Mouse (Mus musculus): ENCODE results near the gene Gm20532. TPM values are rescaled to one million over a fixed set of nuclear protein-coding genes. Genes with fewer than 3 reads are reported as not detected.
A peak's percentile ranks its signal among the peaks of the same experiment; 100 is the strongest.

Gene Gm20532
- polyA plus RNA-seq, 2 experiments: not detected

DNA sequence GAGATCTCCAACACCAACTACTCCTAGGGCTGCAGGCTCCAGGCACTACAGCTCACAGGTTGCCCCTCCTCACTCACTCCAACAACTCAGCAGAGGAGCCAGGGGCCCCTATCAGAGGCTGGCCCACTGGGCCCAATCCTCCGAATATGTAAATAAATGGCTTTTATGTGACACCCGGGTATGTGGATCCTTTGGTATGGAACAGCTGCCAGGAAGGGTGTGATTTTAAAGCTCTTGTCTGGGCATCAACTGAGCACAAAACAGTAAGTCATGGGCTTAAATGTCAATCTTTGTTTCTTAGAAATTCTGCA lies 49.8 kb downstream of the Gm20532 start:
- H3K4me1 ChIP-seq (replicated peaks; ENCODE audit: control insufficient read depth in 2 of 2, insufficient read depth in 2 of 2, low read length in 1 of 2): peaks cover 7 to 25% of the 10 kb centered on the region in 2 experiments
- WGBS (ENCODE audit: insufficient replicate concordance): 40% methylated on average over 2 of the region's 2 CpGs
- no peak overlapping the region for H3K4me2 ChIP-seq (ENCODE audit: low read depth)
- TF ChIP-seq EP300 (IDR thresholded peaks at IDR 0.05; ENCODE audit: low read depth) (no peak), CTCF (IDR thresholded peaks at IDR 0.05; ENCODE audit: low read depth) (no peak)
- DNase-seq (ENCODE audit: low read depth in 3 of 3, low spot score in 3 of 3) (no peak), ATAC-seq (ENCODE audit: insufficient read depth) (no peak)
- H3K36me3 ChIP-seq (replicated peaks; ENCODE audit: control insufficient read depth, insufficient read depth, low read depth): peaks cover 22% of the 10 kb centered on the region
- H3K27ac ChIP-seq: no peak overlapping the region
- H3K4me3 ChIP-seq (ENCODE audit: insufficient read depth in 1 of 2, low read depth in 2 of 2, low read length in 2 of 2): no peak overlapping the region
- H3K9me3 ChIP-seq (ENCODE audit: control insufficient read depth, low read length): no peaks in the 10 kb centered on the region
- no peak overlapping the region for H3K9ac ChIP-seq (replicated peaks)
- H3K27me3 ChIP-seq (ENCODE audit: control insufficient read depth, insufficient read depth, low read length): no peaks in the 10 kb centered on the region

DNA sequence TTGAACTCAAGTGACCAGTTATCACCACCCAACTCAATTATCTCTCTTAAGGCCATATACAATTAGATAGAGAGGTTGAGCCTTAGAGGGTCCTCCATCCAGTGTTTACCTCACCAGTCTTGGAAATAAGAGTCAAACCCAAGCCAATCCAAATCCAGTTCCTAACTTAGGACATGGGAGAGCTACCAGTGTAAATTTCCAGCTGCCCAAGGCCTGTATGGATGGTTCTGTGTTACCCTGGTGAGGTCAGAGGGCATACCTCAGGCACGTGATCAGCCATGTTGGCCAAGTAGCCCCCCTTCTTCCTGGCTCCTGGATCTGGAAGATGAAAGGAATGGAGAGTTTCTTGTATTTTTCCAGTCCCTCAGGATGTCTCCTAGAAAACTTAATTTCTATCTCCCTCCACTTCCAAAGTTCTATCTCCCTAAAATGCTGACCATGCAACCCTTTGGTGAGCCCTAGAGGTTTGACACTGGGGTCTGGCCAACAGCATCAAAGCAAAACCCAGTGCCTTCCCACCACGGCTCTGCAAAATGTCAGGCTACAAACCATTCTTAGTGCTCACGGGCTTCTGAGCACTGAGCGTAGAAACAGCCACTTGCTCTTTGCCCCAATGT lies 51.0 kb downstream of the Gm20532 start:
- peak overlapping the region; percentile 82; the same call in 1 of the 2 replicates for H3K4me2 ChIP-seq (ENCODE audit: low read depth)
- H3K36me3 ChIP-seq (replicated peaks; ENCODE audit: control insufficient read depth, insufficient read depth, low read depth): peaks cover 22% of the 10 kb centered on the region
- no peak overlapping the region for H3K27ac ChIP-seq
- H3K9me3 ChIP-seq (ENCODE audit: control insufficient read depth, low read length): no peaks in the 10 kb centered on the region
- no peak for TF ChIP-seq EP300 (IDR thresholded peaks at IDR 0.05; ENCODE audit: low read depth)
- TF ChIP-seq CTCF (IDR thresholded peaks at IDR 0.05; ENCODE audit: low read depth): no peak
- no peaks in the 10 kb centered on the region for H3K27me3 ChIP-seq (ENCODE audit: control insufficient read depth, insufficient read depth, low read length)
- H3K4me3 ChIP-seq (ENCODE audit: insufficient read depth in 1 of 2, low read depth in 2 of 2, low read length in 2 of 2): no peak overlapping the region
- H3K9ac ChIP-seq (replicated peaks): no peak overlapping the region
- peaks cover 7 to 26% of the 10 kb centered on the region in 2 experiments for H3K4me1 ChIP-seq (replicated peaks; ENCODE audit: control insufficient read depth in 2 of 2, insufficient read depth in 2 of 2, low read length in 1 of 2)
- DNase-seq (ENCODE audit: low read depth in 3 of 3, low spot score in 3 of 3) (no peak), ATAC-seq (ENCODE audit: insufficient read depth) (no peak)
- WGBS (ENCODE audit: insufficient replicate concordance): 78% methylated on average over 4 of the region's 4 CpGs

DNA sequence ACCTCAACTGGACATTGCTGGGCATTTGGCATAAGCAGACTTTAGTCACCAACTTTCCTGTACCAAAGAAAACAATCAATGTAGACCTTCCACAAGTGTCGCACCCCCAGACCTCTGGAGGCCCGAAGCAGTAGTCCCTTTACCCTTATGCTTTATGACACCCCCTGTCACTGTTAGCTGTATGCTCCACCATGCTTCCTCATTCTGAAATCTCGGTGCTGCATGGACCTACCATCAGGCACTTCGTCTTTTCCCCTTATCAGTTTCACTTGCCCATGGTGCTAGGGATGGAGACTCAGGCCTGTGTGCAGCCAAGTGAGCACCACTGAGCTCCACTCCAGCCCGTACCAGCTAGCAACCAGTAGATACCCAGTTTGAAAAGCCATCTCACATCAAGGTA lies 51.6 kb downstream of the Gm20532 start:
- H3K4me2 ChIP-seq (ENCODE audit: low read depth): peak overlapping the region; percentile 82
- no peaks in the 10 kb centered on the region for H3K9me3 ChIP-seq (ENCODE audit: control insufficient read depth, low read length)
- peak overlapping the region; percentile 91 for H3K9ac ChIP-seq (replicated peaks)
- TF ChIP-seq CTCF (IDR thresholded peaks at IDR 0.05; ENCODE audit: low read depth) (no peak), EP300 (IDR thresholded peaks at IDR 0.05; ENCODE audit: low read depth) (no peak)
- ATAC-seq (ENCODE audit: insufficient read depth) (no peak), DNase-seq (ENCODE audit: low read depth in 3 of 3, low spot score in 3 of 3) (no peak)
- H3K27ac ChIP-seq: no peak overlapping the region
- 47% methylated on average over 5 of the region's 5 CpGs for WGBS (ENCODE audit: insufficient replicate concordance)
- peaks cover 22% of the 10 kb centered on the region for H3K36me3 ChIP-seq (replicated peaks; ENCODE audit: control insufficient read depth, insufficient read depth, low read depth)
- H3K4me1 ChIP-seq (replicated peaks; ENCODE audit: control insufficient read depth in 2 of 2, insufficient read depth in 2 of 2, low read length in 1 of 2): peaks cover 7 to 26% of the 10 kb centered on the region in 2 experiments
- H3K27me3 ChIP-seq (ENCODE audit: control insufficient read depth, insufficient read depth, low read length): no peaks in the 10 kb centered on the region
- peak overlapping the region; percentile 85 to 100 for H3K4me3 ChIP-seq (ENCODE audit: insufficient read depth in 1 of 2, low read depth in 2 of 2, low read length in 2 of 2)

DNA sequence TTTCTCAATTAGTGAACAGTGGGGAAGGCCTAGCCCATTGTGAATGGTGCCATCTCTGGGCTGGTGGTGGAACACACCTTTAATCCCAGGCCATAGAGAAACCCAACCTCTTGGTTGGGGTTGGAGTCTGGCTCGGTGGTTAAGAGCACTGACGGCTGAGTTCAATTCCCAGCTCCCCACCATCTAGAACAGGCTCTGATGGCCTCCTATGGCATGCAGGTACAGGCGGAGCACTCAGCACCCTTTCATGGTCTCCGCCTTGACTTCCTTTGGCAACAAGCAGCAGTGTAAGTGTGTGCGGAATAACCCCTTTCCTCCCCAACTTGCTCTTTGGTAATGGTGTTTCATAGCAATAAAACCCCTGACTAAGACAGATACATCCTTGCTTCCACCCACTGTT lies 52.1 kb downstream of the Gm20532 start:
- no peak for TF ChIP-seq EP300 (IDR thresholded peaks at IDR 0.05; ENCODE audit: low read depth)
- TF ChIP-seq CTCF (IDR thresholded peaks at IDR 0.05; ENCODE audit: low read depth): no peak
- Histone ChIP-seq H3K27ac (peak overlapping the region; percentile 64), H3K4me2 (ENCODE audit: low read depth) (peak overlapping the region; percentile 82), H3K9ac (replicated peaks) (peak overlapping the region; percentile 91), H3K4me3 (ENCODE audit: insufficient read depth in 1 of 2, low read depth in 2 of 2, low read length in 2 of 2) (peak overlapping the region; percentile 85 to 100), H3K36me3 (replicated peaks; ENCODE audit: control insufficient read depth, insufficient read depth, low read depth) (peaks cover 22% of the 10 kb centered on the region), H3K4me1 (replicated peaks; ENCODE audit: control insufficient read depth in 2 of 2, insufficient read depth in 2 of 2, low read length in 1 of 2) (peaks cover 7 to 26% of the 10 kb centered on the region in 2 experiments), H3K9me3 (ENCODE audit: control insufficient read depth, low read length) (no peaks in the 10 kb centered on the region), H3K27me3 (ENCODE audit: control insufficient read depth, insufficient read depth, low read length) (no peaks in the 10 kb centered on the region)
- WGBS (ENCODE audit: insufficient replicate concordance): 26% methylated on average over 5 of the region's 5 CpGs
- no peak for ATAC-seq (ENCODE audit: insufficient read depth)
- DNase-seq (ENCODE audit: low read depth in 3 of 3, low spot score in 3 of 3): no peak

DNA sequence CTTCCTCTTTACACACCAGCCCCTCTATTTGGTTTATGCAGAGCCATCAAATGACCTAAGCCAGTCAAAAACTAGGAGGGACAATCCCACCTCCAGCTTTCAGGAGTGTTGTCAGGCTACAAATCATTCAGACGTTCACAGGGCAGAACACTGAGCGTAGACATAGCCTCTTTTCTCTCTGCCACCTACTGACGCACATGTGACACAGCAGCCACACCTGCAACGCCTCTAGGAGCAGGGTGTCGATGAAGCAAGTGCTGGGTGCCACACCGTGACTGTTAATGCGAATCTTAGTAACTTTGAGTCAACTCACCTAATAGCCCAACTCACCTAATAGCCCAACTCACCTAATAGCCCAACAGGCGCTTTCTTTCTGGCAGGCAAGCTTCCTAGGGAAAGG lies 52.6 kb downstream of the Gm20532 start:
- under 1% methylated on average over 8 of the region's 8 CpGs for WGBS (ENCODE audit: insufficient replicate concordance)
- Histone ChIP-seq H3K36me3 (replicated peaks; ENCODE audit: control insufficient read depth, insufficient read depth, low read depth) (peaks cover 22% of the 10 kb centered on the region), H3K4me3 (ENCODE audit: insufficient read depth in 1 of 2, low read depth in 2 of 2, low read length in 2 of 2) (peak overlapping the region; percentile 85 to 100), H3K27me3 (ENCODE audit: control insufficient read depth, insufficient read depth, low read length) (no peaks in the 10 kb centered on the region), H3K9ac (replicated peaks) (peak overlapping the region; percentile 91), H3K9me3 (ENCODE audit: control insufficient read depth, low read length) (no peaks in the 10 kb centered on the region), H3K27ac (peak overlapping the region; percentile 64), H3K4me1 (replicated peaks; ENCODE audit: control insufficient read depth in 2 of 2, insufficient read depth in 2 of 2, low read length in 1 of 2) (peaks cover 7 to 26% of the 10 kb centered on the region in 2 experiments), H3K4me2 (ENCODE audit: low read depth) (peak overlapping the region; percentile 82)
- peak; percentile 47 for ATAC-seq (ENCODE audit: insufficient read depth)
- TF ChIP-seq CTCF (IDR thresholded peaks at IDR 0.05; ENCODE audit: low read depth) (peak; percentile 81), EP300 (IDR thresholded peaks at IDR 0.05; ENCODE audit: low read depth) (no peak)
- peak; percentile 44 to 60 (median 51) for DNase-seq (ENCODE audit: low read depth in 3 of 3, low spot score in 3 of 3)
